Mouse (Mus musculus): ENCODE data around the gene Atp2b1. TPM values are rescaled to one million over a fixed set of nuclear protein-coding genes. Genes with fewer than 3 reads are reported as not detected.

Gene Atp2b1
- total and polyA plus RNA-seq, 2 experiments from 2014 or later, result 154 to 338 TPM

DNA sequence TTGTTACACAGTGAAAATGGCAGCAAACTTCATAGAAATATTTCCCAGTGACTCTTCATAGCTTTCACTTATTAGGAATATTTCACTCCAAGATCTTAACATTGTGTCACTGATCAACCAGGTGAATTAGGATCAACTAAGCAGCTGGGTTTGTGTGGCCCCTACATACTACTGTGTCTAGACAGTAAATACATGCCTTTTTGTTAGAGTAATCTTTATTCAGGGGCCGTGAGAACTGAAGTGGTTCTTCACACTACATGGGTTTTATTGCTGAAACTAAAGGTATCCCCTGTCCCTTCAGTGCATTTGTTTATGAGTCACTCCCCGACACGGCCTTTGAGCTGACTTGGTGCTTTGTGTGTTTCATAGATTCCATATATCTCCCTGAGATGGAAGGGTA, 56.7 kb downstream of the Atp2b1 start:
- no peak overlapping the region for H3K4me2 ChIP-seq (ENCODE audit: low read depth, low read length)
- no peaks in the 10 kb centered on the region for H3K27me3 ChIP-seq (ENCODE audit: insufficient read depth, low read length)
- no peaks in the 10 kb centered on the region; the same call in 1 of the 2 replicates for H3K36me3 ChIP-seq (ENCODE audit: insufficient read depth, low read length)
- H3K9ac ChIP-seq (replicated peaks; ENCODE audit: low read length), result no peak overlapping the region
- H3K9me3 ChIP-seq (ENCODE audit: low read length), result no peaks in the 10 kb centered on the region
- no peak overlapping the region for H3K27ac ChIP-seq
- no peaks in the 10 kb centered on the region for H3K4me1 ChIP-seq (ENCODE audit: insufficient read depth, low read length)
- no peak overlapping the region for H3K4me3 ChIP-seq (ENCODE audit: low read length)
- TF ChIP-seq CTCF (IDR thresholded peaks at IDR 0.05; ENCODE audit: low read depth), result no peak
- ATAC-seq (no peak), DNase-seq (ENCODE audit: low spot score) (no peak)
- WGBS, result 95% methylated on average over 3 of the region's 3 CpGs

DNA sequence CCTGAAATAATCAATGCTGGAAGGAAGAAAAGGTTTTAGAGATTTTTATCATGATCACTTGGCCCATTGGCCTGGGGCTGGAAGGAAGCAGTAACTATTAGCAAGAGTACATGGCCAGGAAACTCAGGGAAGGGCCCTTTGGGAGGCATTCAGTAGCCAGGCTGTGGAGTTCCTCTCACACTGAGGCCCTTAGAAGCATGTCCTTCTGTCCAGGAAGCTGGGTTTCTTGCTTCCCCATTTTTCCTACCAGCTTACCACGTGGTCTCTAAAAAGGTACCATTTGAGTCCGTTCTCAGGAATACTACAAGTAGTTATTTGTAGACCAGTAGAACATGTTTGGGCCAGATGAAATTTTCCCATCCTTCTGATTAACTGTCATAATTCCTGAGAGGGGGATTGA, 58.2 kb downstream of the Atp2b1 start:
- no peak overlapping the region for H3K4me3 ChIP-seq (ENCODE audit: low read length)
- 96% methylated on average over 2 of the region's 2 CpGs for WGBS
- no peaks in the 10 kb centered on the region; the same call in 1 of the 2 replicates for H3K36me3 ChIP-seq (ENCODE audit: insufficient read depth, low read length)
- no peaks in the 10 kb centered on the region for H3K27me3 ChIP-seq (ENCODE audit: insufficient read depth, low read length)
- no peak for DNase-seq (ENCODE audit: low spot score)
- no peak overlapping the region for H3K4me2 ChIP-seq (ENCODE audit: low read depth, low read length)
- no peak for TF ChIP-seq CTCF (IDR thresholded peaks at IDR 0.05; ENCODE audit: low read depth)
- ATAC-seq, result no peak
- no peaks in the 10 kb centered on the region for H3K9me3 ChIP-seq (ENCODE audit: low read length)
- 0 out of 2 replicates have a peak, but pooled peaks cover 2% of the 10 kb centered on the region for H3K4me1 ChIP-seq (ENCODE audit: insufficient read depth, low read length)
- H3K27ac ChIP-seq, result no peak overlapping the region
- H3K9ac ChIP-seq (replicated peaks; ENCODE audit: low read length), result no peak overlapping the region

DNA sequence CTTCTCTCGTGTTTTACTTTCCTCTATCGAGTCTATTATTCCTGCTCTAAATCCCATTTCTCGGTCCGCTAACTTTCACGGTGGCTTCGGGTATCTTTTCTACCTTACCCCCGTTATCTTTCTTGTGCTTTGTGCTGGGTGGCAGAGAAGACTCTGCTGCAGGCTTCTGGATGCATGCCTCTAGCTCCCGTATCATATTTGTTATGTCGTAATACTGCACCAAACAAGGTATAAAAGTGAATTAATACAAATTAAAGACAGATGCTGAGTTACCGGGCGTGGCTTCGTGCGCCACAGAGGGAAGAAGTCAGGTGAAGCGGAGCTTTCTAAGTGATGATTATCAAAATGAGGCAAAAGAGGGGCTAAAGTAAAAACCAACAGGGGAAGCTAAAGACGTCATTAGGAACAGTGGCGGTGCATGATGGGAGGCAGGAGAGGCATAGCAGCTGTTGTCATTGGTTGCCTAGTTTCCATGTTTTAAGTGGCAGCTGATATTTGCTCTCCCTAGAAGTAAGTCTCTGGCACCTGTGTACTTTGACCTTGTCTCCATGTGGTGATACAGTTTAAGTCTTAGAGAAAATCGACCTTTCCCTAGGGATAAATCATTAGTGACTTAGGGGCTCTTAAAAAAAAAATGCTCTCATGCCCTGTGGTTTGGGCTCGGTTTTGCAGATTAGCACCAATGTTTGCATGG, 58.9 kb downstream of the Atp2b1 start:
- Histone ChIP-seq H3K9ac (replicated peaks; ENCODE audit: low read length) (no peak overlapping the region), H3K27me3 (ENCODE audit: insufficient read depth, low read length) (no peaks in the 10 kb centered on the region), H3K4me2 (ENCODE audit: low read depth, low read length) (no peak overlapping the region), H3K36me3 (ENCODE audit: insufficient read depth, low read length) (no peaks in the 10 kb centered on the region; the same call in 1 of the 2 replicates), H3K4me1 (ENCODE audit: insufficient read depth, low read length) (0 out of 2 replicates have a peak, but pooled peaks cover 2% of the 10 kb centered on the region), H3K9me3 (ENCODE audit: low read length) (no peaks in the 10 kb centered on the region), H3K27ac (no peak overlapping the region), H3K4me3 (ENCODE audit: low read length) (no peak overlapping the region)
- WGBS, result 90% methylated on average over 18 of the region's 18 CpGs
- ATAC-seq (no peak), DNase-seq (ENCODE audit: low spot score) (no peak)
- no peak for TF ChIP-seq CTCF (IDR thresholded peaks at IDR 0.05; ENCODE audit: low read depth)

DNA sequence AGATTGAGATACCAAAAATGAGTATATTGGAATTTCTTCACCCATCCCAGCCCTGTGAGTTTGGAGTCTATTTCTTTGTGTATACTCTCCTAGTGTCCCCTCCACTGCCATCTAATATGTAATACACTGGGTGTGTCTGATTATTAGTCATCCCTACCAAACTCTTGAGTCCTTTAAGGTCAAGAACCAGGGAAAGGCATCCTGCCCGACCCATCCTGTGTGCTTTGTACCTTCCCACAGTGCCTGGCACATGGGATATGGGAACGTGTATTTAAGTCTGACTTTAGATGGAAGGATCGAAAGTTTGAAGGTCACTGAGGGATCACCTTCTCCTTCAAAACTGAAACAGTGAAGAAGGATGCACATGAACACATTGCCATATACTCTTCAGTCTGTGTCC, 60.4 kb downstream of the Atp2b1 start:
- Histone ChIP-seq H3K27me3 (ENCODE audit: insufficient read depth, low read length) (no peaks in the 10 kb centered on the region), H3K9ac (replicated peaks; ENCODE audit: low read length) (no peak overlapping the region), H3K4me3 (ENCODE audit: low read length) (no peak overlapping the region), H3K36me3 (ENCODE audit: insufficient read depth, low read length) (no peaks in the 10 kb centered on the region), H3K4me1 (ENCODE audit: insufficient read depth, low read length) (0 out of 2 replicates have a peak, but pooled peaks cover 2% of the 10 kb centered on the region), H3K4me2 (ENCODE audit: low read depth, low read length) (no peak overlapping the region), H3K27ac (no peak overlapping the region), H3K9me3 (ENCODE audit: low read length) (no peaks in the 10 kb centered on the region)
- DNase-seq (ENCODE audit: low spot score) (no peak), ATAC-seq (no peak)
- 86% methylated on average over 3 of the region's 3 CpGs for WGBS
- TF ChIP-seq CTCF (IDR thresholded peaks at IDR 0.05; ENCODE audit: low read depth), result no peak

DNA sequence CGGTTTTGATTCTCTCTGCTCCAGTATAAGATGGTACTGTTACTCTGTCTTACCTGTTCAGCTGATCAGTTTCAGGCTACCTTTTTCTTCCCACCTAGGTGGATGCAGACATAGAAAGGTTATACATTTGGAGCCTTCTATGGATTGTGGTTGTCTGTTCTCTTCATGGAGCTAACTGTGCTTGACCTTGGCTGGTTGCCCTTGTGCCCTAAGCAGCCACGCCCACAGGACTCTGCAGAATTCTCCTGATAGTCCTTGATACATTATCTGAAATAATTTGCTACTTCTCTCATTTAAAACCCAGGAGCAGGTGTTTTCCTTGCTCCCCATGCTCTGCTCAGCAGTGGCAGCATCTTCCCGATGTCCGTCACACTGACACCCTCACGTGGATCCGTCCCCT, 61.4 kb downstream of the Atp2b1 start:
- H3K9me3 ChIP-seq (ENCODE audit: low read length), result no peaks in the 10 kb centered on the region
- no peak overlapping the region for H3K9ac ChIP-seq (replicated peaks; ENCODE audit: low read length)
- H3K4me1 ChIP-seq (ENCODE audit: insufficient read depth, low read length), result 0 out of 2 replicates have a peak, but pooled peaks cover 2% of the 10 kb centered on the region
- DNase-seq (ENCODE audit: low spot score) (no peak), ATAC-seq (no peak)
- H3K36me3 ChIP-seq (ENCODE audit: insufficient read depth, low read length), result no peaks in the 10 kb centered on the region
- TF ChIP-seq CTCF (IDR thresholded peaks at IDR 0.05; ENCODE audit: low read depth), result no peak
- no peak overlapping the region for H3K4me2 ChIP-seq (ENCODE audit: low read depth, low read length)
- H3K4me3 ChIP-seq (ENCODE audit: low read length), result no peak overlapping the region
- WGBS, result 72% methylated on average over 6 of the region's 6 CpGs
- no peaks in the 10 kb centered on the region for H3K27me3 ChIP-seq (ENCODE audit: insufficient read depth, low read length)
- H3K27ac ChIP-seq, result no peak overlapping the region

DNA sequence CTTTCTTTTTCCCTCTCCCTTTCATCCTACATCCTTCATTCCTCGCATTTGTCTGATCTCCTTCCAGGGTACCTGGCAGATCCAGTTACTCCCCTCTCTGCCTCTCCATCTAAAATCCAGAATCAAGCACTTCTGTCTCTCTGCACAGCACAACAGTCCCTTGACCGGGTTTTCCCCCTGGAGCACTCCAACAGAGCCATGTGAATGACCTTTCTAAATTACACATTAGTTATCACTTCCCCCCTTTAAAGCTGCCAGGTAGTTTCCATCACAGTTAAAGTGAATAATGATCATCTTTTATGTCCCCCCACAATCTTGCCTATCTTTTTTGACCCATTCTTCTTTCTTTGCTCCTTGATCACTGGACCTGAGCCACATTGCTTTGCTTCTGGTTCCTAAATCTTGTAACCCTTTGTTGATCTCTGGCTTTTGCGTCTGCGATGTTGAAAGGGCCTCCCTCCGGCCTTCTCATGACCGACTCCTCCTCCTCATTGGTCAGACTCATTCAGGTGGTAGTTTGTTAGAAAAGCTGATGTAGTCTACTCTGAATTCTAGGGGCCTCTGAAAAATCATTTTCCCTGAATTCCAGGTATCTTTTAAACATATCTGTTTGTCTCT, 62.8 kb downstream of the Atp2b1 start:
- H3K27me3 ChIP-seq (ENCODE audit: insufficient read depth, low read length), result no peaks in the 10 kb centered on the region
- no peaks in the 10 kb centered on the region for H3K36me3 ChIP-seq (ENCODE audit: insufficient read depth, low read length)
- no peak overlapping the region for H3K4me3 ChIP-seq (ENCODE audit: low read length)
- DNase-seq (ENCODE audit: low spot score), result no peak
- no peak overlapping the region for H3K9ac ChIP-seq (replicated peaks; ENCODE audit: low read length)
- no peaks in the 10 kb centered on the region for H3K9me3 ChIP-seq (ENCODE audit: low read length)
- no peak overlapping the region for H3K27ac ChIP-seq
- no peak for ATAC-seq
- WGBS, result 59% methylated on average over 6 of the region's 6 CpGs
- H3K4me2 ChIP-seq (ENCODE audit: low read depth, low read length), result no peak overlapping the region
- H3K4me1 ChIP-seq (ENCODE audit: insufficient read depth, low read length), result 0 out of 2 replicates have a peak, but pooled peaks cover 2% of the 10 kb centered on the region
- TF ChIP-seq CTCF (IDR thresholded peaks at IDR 0.05; ENCODE audit: low read depth), result no peak

DNA sequence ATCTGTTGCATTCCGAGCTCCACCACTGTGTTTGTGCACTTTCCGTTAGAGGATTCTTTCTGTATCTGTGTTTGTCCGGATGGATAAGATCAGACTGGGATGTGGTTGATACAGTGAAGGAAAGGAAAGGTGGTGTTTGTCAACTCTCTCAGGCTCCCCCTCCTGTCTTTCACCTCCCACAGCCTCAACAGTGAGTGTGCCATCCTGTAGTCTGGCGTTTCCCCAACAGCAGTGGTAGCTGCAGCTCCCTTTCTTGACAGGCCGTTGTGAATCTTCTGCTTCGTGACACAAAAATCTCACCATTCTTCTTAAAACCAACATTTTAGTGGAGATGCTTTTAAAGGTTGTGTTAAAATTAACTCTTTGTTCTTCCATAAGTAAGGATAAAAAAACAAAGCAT, 64.6 kb downstream of the Atp2b1 start:
- DNase-seq (ENCODE audit: low spot score) (no peak), ATAC-seq (no peak)
- Histone ChIP-seq H3K4me3 (ENCODE audit: low read length) (no peak overlapping the region), H3K9me3 (ENCODE audit: low read length) (no peaks in the 10 kb centered on the region), H3K27ac (no peak overlapping the region), H3K9ac (replicated peaks; ENCODE audit: low read length) (no peak overlapping the region), H3K27me3 (ENCODE audit: insufficient read depth, low read length) (no peaks in the 10 kb centered on the region), H3K4me1 (ENCODE audit: insufficient read depth, low read length) (0 out of 2 replicates have a peak, but pooled peaks cover 2% of the 10 kb centered on the region), H3K36me3 (ENCODE audit: insufficient read depth, low read length) (no peaks in the 10 kb centered on the region), H3K4me2 (ENCODE audit: low read depth, low read length) (no peak overlapping the region)
- TF ChIP-seq CTCF (IDR thresholded peaks at IDR 0.05; ENCODE audit: low read depth), result no peak
- WGBS, result 76% methylated on average over 6 of the region's 6 CpGs
